Mouse (Mus musculus) heart, adult 10 weeks (tissue): ENCODE measurements around the gene 7530416G11Rik. TPM values are rescaled to one million over a fixed set of nuclear protein-coding genes. Genes with fewer than 3 reads are reported as not detected.

Experiments
- polyA plus RNA-seq: library from polyadenylated mRNA; stranded (reverse); fragments of 350-450 nt; fragmentation: Illumina TruSeq; extraction: RNeasy Lipid Tissue Mini Kit (QIAGEN cat#74804); gene quantifications from one replicate; pipeline ENCODE4 v1.2.3, GENCODE M21; 2014; ENCODE audit warnings: low read depth, low replicate concordance

7530416G11Rik gene
- not detected for polyA plus RNA-seq

GRCm38 (mm10) chr15:85503127-85503526 is at the start of gene 7530416G11Rik:
Gene 7530416G11Rik, minus strand, starts transcription at chr15:85503227.

Other genes with a start within 250 kb of the 7530416G11Rik start
- 89.0 TPM for gene Atxn10, start 167.0 kb downstream of the 7530416G11Rik start, polyA plus RNA-seq
- gene Wnt7b, start 79.2 kb upstream of the 7530416G11Rik start, polyA plus RNA-seq = 0.16 TPM
- 36.5 TPM for gene Ppara, start 231.8 kb upstream of the 7530416G11Rik start, polyA plus RNA-seq